Mouse (Mus musculus) MEL (cell line): ENCODE measurements around the gene Hoxd4. TPM values are rescaled to one million over a fixed set of nuclear protein-coding genes. Genes with fewer than 3 reads are reported as not detected.

Experiments
- DNase-seq: peaks from one replicate; pipeline ENCODE4 v3.0.0; 2011; ENCODE audit warnings: low read depth, low spot score
- H3K27ac ChIP-seq: 2 replicates; pipeline ENCODE4 v1.5.1; 2012; ENCODE audit warnings: low read depth, mild to moderate bottlenecking, control low read depth, low read length, moderate library complexity; ENCODE audit not compliant: control insufficient read depth
- H3K27me3 ChIP-seq, 2 experiments: fragments of 150-350 bp in 1 of 2; sonication (generic) in 1 of 2; 2 replicates each; pipeline ENCODE4 v1.6.1; 2012; ENCODE audit warnings: low read length in 2 of 2, mild to moderate bottlenecking in 2 of 2, improper control_type of control experiment in 1 of 2, moderate library complexity in 1 of 2; ENCODE audit not compliant: insufficient read depth in 2 of 2, control insufficient read depth in 1 of 2
- H3K36me3 ChIP-seq, 2 experiments: 2 replicates each; pipeline ENCODE4 v1.6.1; 2012 to 2014; ENCODE audit warnings: low read length in 2 of 2, improper control_type of control experiment in 1 of 2, inconsistent platforms in 1 of 2, mild to moderate bottlenecking in 1 of 2; ENCODE audit not compliant: insufficient read depth in 2 of 2, control insufficient read depth in 1 of 2
- H3K4me1 ChIP-seq, 2 experiments: fragments of 150-350 bp in 1 of 2; sonication (generic) in 1 of 2; 2 replicates each; pipeline ENCODE4 v1.6.1; 2012; ENCODE audit warnings: low read length in 2 of 2, improper control_type of control experiment in 1 of 2, mild to moderate bottlenecking in 1 of 2; ENCODE audit not compliant: insufficient read depth in 2 of 2, control insufficient read depth in 1 of 2
- H3K4me3 ChIP-seq, 2 experiments: fragments of 150-350 bp in 1 of 2; sonication (generic) in 1 of 2; 2 replicates each; pipeline ENCODE4 v1.5.1; 2012; ENCODE audit warnings: low read depth in 2 of 2, low read length in 2 of 2, mild to moderate bottlenecking in 2 of 2, moderate library complexity in 2 of 2, control low read depth in 1 of 2, improper control_type of control experiment in 1 of 2; ENCODE audit not compliant: control insufficient read depth in 1 of 2, insufficient read depth in 1 of 2
- H3K79me2 ChIP-seq: 2 replicates; pipeline ENCODE4 v1.6.1; 2012; ENCODE audit warnings: mild to moderate bottlenecking, low read length, moderate library complexity; ENCODE audit not compliant: control insufficient read depth, poor library complexity, insufficient read depth
- H3K9ac ChIP-seq: 2 replicates; pipeline ENCODE4 v1.6.1; 2012; ENCODE audit warnings: low read depth, mild to moderate bottlenecking, control low read depth, low read length, moderate library complexity; ENCODE audit not compliant: control insufficient read depth, poor library complexity, severe bottlenecking
- H3K9me3 ChIP-seq: fragments of 150-350 bp; sonication (generic); replicated peaks from 2 replicates; pipeline ENCODE4 v1.6.1; 2012; ENCODE audit warnings: mild to moderate bottlenecking, low read length, improper control_type of control experiment, moderate library complexity; ENCODE audit not compliant: insufficient read depth
- CHD1 ChIP-seq: IDR thresholded peaks from 2 replicates; pipeline ENCODE4 v1.6.1; 2012; ENCODE audit warnings: low read depth, mild to moderate bottlenecking, inconsistent platforms, low read length, improper control_type of control experiment
- CTCF ChIP-seq, 3 experiments: IDR thresholded peaks in 2 of 3; conservative IDR thresholded peaks in 1 of 3; 2 replicates each; pipeline ENCODE4 v1.5.1; 2011 to 2012; ENCODE audit warnings: low read length in 3 of 3, low read depth in 2 of 3, mild to moderate bottlenecking in 2 of 3, improper control_type of control experiment in 1 of 3, inconsistent platforms in 1 of 3, mixed read lengths in 1 of 3, moderate library complexity in 1 of 3; ENCODE audit not compliant: control insufficient read depth in 1 of 3, insufficient read depth in 1 of 3, poor library complexity in 1 of 3, severe bottlenecking in 1 of 3
- ELF1 ChIP-seq: IDR thresholded peaks from 2 replicates; pipeline ENCODE4 v1.6.1; 2014; ENCODE audit warnings: low read depth, mild to moderate bottlenecking, inconsistent platforms, low read length, improper control_type of control experiment, moderate library complexity
- GABPA ChIP-seq: IDR thresholded peaks from 2 replicates; pipeline ENCODE4 v1.6.1; 2012; ENCODE audit warnings: low read depth, mild to moderate bottlenecking, inconsistent platforms, low read length, improper control_type of control experiment, moderate library complexity
- HCFC1 ChIP-seq: IDR thresholded peaks from 2 replicates; pipeline ENCODE4 v1.6.1; 2012; ENCODE audit warnings: low read depth, mild to moderate bottlenecking, inconsistent platforms, low read length, improper control_type of control experiment, moderate library complexity
- KAT2A ChIP-seq: conservative IDR thresholded peaks from 2 replicates; pipeline ENCODE4 v1.6.1; 2012; ENCODE audit warnings: low read depth, low read length, improper control_type of control experiment, inconsistent platforms
- MAFK ChIP-seq: IDR thresholded peaks from 2 replicates; pipeline ENCODE4 v1.6.1; 2011; ENCODE audit warnings: low read depth, mild to moderate bottlenecking, low read length, improper control_type of control experiment, borderline replicate concordance
- MAZ ChIP-seq: IDR thresholded peaks from 2 replicates; pipeline ENCODE4 v1.6.1; 2012; ENCODE audit warnings: low read depth, mild to moderate bottlenecking, inconsistent platforms, low read length, improper control_type of control experiment
- MXI1 ChIP-seq: IDR thresholded peaks from 2 replicates; pipeline ENCODE4 v1.6.1; 2011; ENCODE audit warnings: mild to moderate bottlenecking, low read depth, low read length, improper control_type of control experiment
- MYB ChIP-seq: IDR thresholded peaks from 2 replicates; pipeline ENCODE4 v1.6.1; 2011; ENCODE audit warnings: mild to moderate bottlenecking, low read depth, low read length, improper control_type of control experiment
- MYC ChIP-seq: IDR thresholded peaks from 2 replicates; pipeline ENCODE4 v1.6.1; 2011; ENCODE audit warnings: low read depth, mild to moderate bottlenecking, low read length, improper control_type of control experiment, moderate library complexity
- NELFE ChIP-seq: IDR thresholded peaks from 2 replicates; pipeline ENCODE4 v1.6.1; 2011; ENCODE audit warnings: low read depth, low read length, improper control_type of control experiment
- RAD21 ChIP-seq: IDR thresholded peaks from 2 replicates; pipeline ENCODE4 v1.6.1; 2011; ENCODE audit warnings: mild to moderate bottlenecking, low read depth, low read length, improper control_type of control experiment
- SMC3 ChIP-seq: IDR thresholded peaks from 2 replicates; pipeline ENCODE4 v1.6.1; 2011; ENCODE audit warnings: low read depth, low read length, improper control_type of control experiment
- TCF12 ChIP-seq: IDR thresholded peaks from 2 replicates; pipeline ENCODE4 v1.6.1; 2014; ENCODE audit warnings: low read depth, mild to moderate bottlenecking, inconsistent platforms, low read length, improper control_type of control experiment, moderate library complexity
- USF1 ChIP-seq: IDR thresholded peaks from 2 replicates; pipeline ENCODE4 v1.6.1; 2014; ENCODE audit warnings: low read depth, mild to moderate bottlenecking, inconsistent platforms, low read length, improper control_type of control experiment, moderate library complexity
- ZKSCAN1 ChIP-seq: IDR thresholded peaks from 2 replicates; pipeline ENCODE4 v1.6.1; 2012; ENCODE audit warnings: low read depth, mild to moderate bottlenecking, inconsistent platforms, low read length, improper control_type of control experiment, moderate library complexity
- polyA plus RNA-seq, 2 experiments: library from polyadenylated mRNA; stranded (reverse) in 1 of 2; unstranded in 1 of 2; fragments of >175 nt in 1 of 2; fragments of >200 nt in 1 of 2; gene quantifications; 2 replicates each; pipeline versions ENCODE4 v1.2.1 to v1.2.4; 2012; ENCODE audit warnings: low replicate concordance in 2 of 2, low read depth in 1 of 2; ENCODE audit not compliant: insufficient read length in 2 of 2, insufficient read depth in 1 of 2, missing spikeins in 1 of 2
- total RNA-seq: library from RNA; depleted of rRNA; stranded (reverse); fragments of 300-350 nt; gene quantifications from 2 replicates; pipeline ENCODE4 v1.2.3, GENCODE M21; 2012

Hoxd4 gene
- total and polyA plus RNA-seq, 3 experiments = not detected

DNA sequence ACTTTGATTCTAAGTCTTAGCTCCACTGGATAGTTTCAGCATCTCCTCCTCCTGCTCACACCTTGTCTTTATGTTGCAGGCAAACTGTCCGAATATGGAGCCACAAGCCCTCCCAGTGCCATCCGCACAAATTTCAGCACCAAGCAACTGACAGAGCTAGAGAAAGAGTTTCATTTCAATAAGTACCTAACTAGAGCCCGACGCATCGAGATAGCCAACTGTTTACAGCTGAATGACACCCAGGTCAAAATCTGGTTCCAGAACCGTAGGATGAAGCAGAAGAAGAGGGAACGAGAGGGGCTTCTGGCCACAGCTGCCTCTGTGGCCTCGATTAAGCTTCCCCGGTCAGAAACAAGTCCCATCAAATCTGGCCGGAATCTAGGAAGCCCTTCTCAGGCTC is 52.2 kb downstream of the Hoxd4 start:
- H3K9ac ChIP-seq = no peak overlapping the region

DNA sequence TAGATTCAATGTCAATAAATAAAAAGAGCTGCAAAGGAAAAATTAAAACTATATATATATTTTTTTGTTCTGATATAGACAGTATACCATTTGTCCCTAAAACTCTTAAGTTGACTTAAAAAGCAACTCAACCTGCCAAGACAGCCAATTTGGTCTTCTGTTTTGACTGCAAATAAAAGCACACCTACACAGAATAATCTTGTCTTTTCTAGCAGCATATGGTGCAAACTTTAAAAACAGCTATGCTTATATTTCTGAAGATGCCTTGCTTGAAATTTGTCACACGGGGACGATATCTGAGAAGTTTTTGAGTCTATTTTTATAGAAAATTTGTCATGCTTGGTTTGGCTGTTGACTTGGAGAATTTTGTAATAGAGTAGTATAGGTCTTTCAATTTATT is 62.6 kb downstream of the Hoxd4 start:
- Histone ChIP-seq H3K9me3 (no peaks in the 10 kb centered on the region), H3K79me2 (no peaks in the 10 kb centered on the region), H3K36me3 (no peaks in the 10 kb centered on the region), H3K4me1 (no peaks in the 10 kb centered on the region), H3K27ac (no peak overlapping the region), H3K4me3 (no peak overlapping the region)
- TF ChIP-seq MXI1 (no peak), KAT2A (no peak), HCFC1 (no peak), MAZ (no peak), MAFK (no peak), ELF1 (no peak), USF1 (no peak), CHD1 (no peak), SMC3 (no peak), NELFE (no peak), ZKSCAN1 (no peak), MYB (no peak), MYC (no peak), GABPA (no peak), TCF12 (no peak)
- TF ChIP-seq, all 39 proteins: peak for 0
- no peak for DNase-seq
- Histone ChIP-seq H3K9ac (no peak overlapping the region), H3K27me3 (peaks cover 7 to 11% of the 10 kb centered on the region in 2 experiments)

More for the DNA sequence above, 52.2 kb downstream of the Hoxd4 start:
- H3K27me3 ChIP-seq = peaks cover 0 to 4% of the 10 kb centered on the region in 2 experiments; a peak in 3 of 4 replicates
- H3K79me2 ChIP-seq = no peaks in the 10 kb centered on the region
- no peak for TF ChIP-seq CTCF (IDR thresholded peaks at IDR 0.05 in 2 of 3, conservative IDR thresholded peaks at IDR 0.05 in 1 of 3; ENCODE audit: control insufficient read depth in 1 of 3, insufficient read depth in 1 of 3, low read depth in 2 of 3, low read length in 3 of 3, poor library complexity in 1 of 3, severe bottlenecking in 1 of 3)
- no peak for TF ChIP-seq RAD21
- no peaks in the 10 kb centered on the region for H3K36me3 ChIP-seq
- H3K4me1 ChIP-seq = no peaks in the 10 kb centered on the region
- H3K9me3 ChIP-seq = no peaks in the 10 kb centered on the region
- no peak for DNase-seq
- H3K27ac ChIP-seq = no peak overlapping the region
- H3K4me3 ChIP-seq = no peak overlapping the region
